Mouse (Mus musculus) CH12.LX (cell line): ENCODE measurements around the gene Arl14. TPM values are rescaled to one million over a fixed set of nuclear protein-coding genes. Genes with fewer than 3 reads are reported as not detected.
A peak's percentile ranks its signal among the peaks of the same experiment; 100 is the strongest.

ENCODE experiments used
- DNase-seq: peaks from one replicate; pipeline ENCODE4 v3.0.0-alpha.2; 2013; ENCODE audit errors: extremely low read depth
- H3K27ac ChIP-seq: 2 replicates; pipeline ENCODE4 v1.5.1; 2012; ENCODE audit warnings: low read depth, mild to moderate bottlenecking, control low read depth, moderate library complexity; ENCODE audit not compliant: insufficient read depth
- H3K27me3 ChIP-seq: replicated peaks from 2 replicates; pipeline ENCODE3; 2012; ENCODE audit warnings: inconsistent platforms
- H3K36me3 ChIP-seq, 2 experiments: replicated peaks in 1 of 2; 2 replicates each; pipeline versions ENCODE3 to v1.6.1; 2012; ENCODE audit warnings: inconsistent platforms in 1 of 2, low read length in 1 of 2, mild to moderate bottlenecking in 1 of 2, mixed read lengths in 1 of 2, moderate library complexity in 1 of 2; ENCODE audit not compliant: control insufficient read depth in 1 of 2, insufficient read depth in 1 of 2
- H3K4me1 ChIP-seq, 2 experiments: 2 replicates each; pipeline ENCODE4 v1.6.1; 2012; ENCODE audit warnings: inconsistent platforms in 1 of 2, moderate library complexity in 1 of 2; ENCODE audit not compliant: insufficient read depth in 2 of 2, control insufficient read depth in 1 of 2
- H3K4me2 ChIP-seq: 2 replicates; pipeline ENCODE4 v1.6.1; 2012; ENCODE audit warnings: low read depth, mild to moderate bottlenecking, control low read depth; ENCODE audit not compliant: poor library complexity, insufficient read depth, severe bottlenecking
- H3K4me3 ChIP-seq, 3 experiments: fragments of 150-350 bp in 1 of 3; sonication (generic) in 1 of 3; replicated peaks in 1 of 3; 2 replicates each; pipeline versions ENCODE3 to v1.5.1; 2011 to 2012; ENCODE audit warnings: low read depth in 2 of 3, low read length in 2 of 3, mild to moderate bottlenecking in 2 of 3, moderate library complexity in 2 of 3, control low read depth in 1 of 3, improper control_type of control experiment in 1 of 3, inconsistent platforms in 1 of 3, mixed read lengths in 1 of 3; ENCODE audit not compliant: poor library complexity in 1 of 3
- H3K79me2 ChIP-seq: replicated peaks from 2 replicates; pipeline ENCODE4 v1.6.1; 2012; ENCODE audit warnings: mild to moderate bottlenecking, moderate library complexity; ENCODE audit not compliant: control insufficient read depth, poor library complexity, insufficient read depth, severe bottlenecking; ENCODE audit errors: extremely low read depth
- H3K9ac ChIP-seq: 2 replicates; pipeline ENCODE4 v1.6.1; 2012; ENCODE audit warnings: low read depth, mild to moderate bottlenecking, control low read depth, moderate library complexity; ENCODE audit not compliant: insufficient read depth
- H3K9me3 ChIP-seq: replicated peaks from 2 replicates; pipeline ENCODE3; 2012; ENCODE audit warnings: low read length, inconsistent platforms, mixed read lengths
- E2F4 ChIP-seq: IDR thresholded peaks from 2 replicates; pipeline ENCODE4 v1.6.1; 2011; ENCODE audit warnings: low read depth, low read length, improper control_type of control experiment; ENCODE audit not compliant: insufficient replicate concordance
- EP300 ChIP-seq: IDR thresholded peaks from 2 replicates; pipeline ENCODE4 v1.6.1; 2011; ENCODE audit warnings: low read length, improper control_type of control experiment
- ETS1 ChIP-seq: conservative IDR thresholded peaks from 2 replicates; pipeline ENCODE4 v1.6.1; 2012; ENCODE audit warnings: low read depth, mild to moderate bottlenecking, inconsistent platforms, low read length, improper control_type of control experiment, moderate library complexity
- JUN ChIP-seq: IDR thresholded peaks from 2 replicates; pipeline ENCODE4 v1.6.1; 2011; ENCODE audit warnings: low read depth, mild to moderate bottlenecking, low read length, improper control_type of control experiment, moderate library complexity; ENCODE audit not compliant: insufficient read depth
- KAT2A ChIP-seq: IDR thresholded peaks from 2 replicates; pipeline ENCODE4 v1.6.1; 2012; ENCODE audit warnings: low read length, improper control_type of control experiment, inconsistent platforms; ENCODE audit not compliant: insufficient replicate concordance
- MAFK ChIP-seq: IDR thresholded peaks from 2 replicates; pipeline ENCODE4 v1.6.1; 2011; ENCODE audit warnings: low read length, improper control_type of control experiment; ENCODE audit not compliant: insufficient replicate concordance
- MAZ ChIP-seq: IDR thresholded peaks from 2 replicates; pipeline ENCODE4 v1.6.1; 2012; ENCODE audit warnings: low read depth, mild to moderate bottlenecking, inconsistent platforms, low read length, improper control_type of control experiment, moderate library complexity
- MEF2A ChIP-seq: IDR thresholded peaks from 2 replicates; pipeline ENCODE4 v1.6.1; 2014; ENCODE audit warnings: low read depth, mild to moderate bottlenecking, inconsistent platforms, low read length, improper control_type of control experiment, borderline replicate concordance
- MXI1 ChIP-seq: IDR thresholded peaks from 2 replicates; pipeline ENCODE4 v1.6.1; 2011; ENCODE audit warnings: mild to moderate bottlenecking, low read depth, low read length, improper control_type of control experiment
- RAD21 ChIP-seq: IDR thresholded peaks from 2 replicates; pipeline ENCODE4 v1.6.1; 2011; ENCODE audit warnings: low read depth, mild to moderate bottlenecking, low read length, improper control_type of control experiment, moderate library complexity
- RCOR1 ChIP-seq: conservative IDR thresholded peaks from 2 replicates; pipeline ENCODE4 v1.6.1; 2012; ENCODE audit warnings: low read depth, mild to moderate bottlenecking, inconsistent platforms, low read length, improper control_type of control experiment
- SMC3 ChIP-seq: IDR thresholded peaks from 2 replicates; pipeline ENCODE4 v1.6.1; 2011; ENCODE audit warnings: low read depth, low read length, improper control_type of control experiment
- TBP ChIP-seq: conservative IDR thresholded peaks from 2 replicates; pipeline ENCODE4 v1.6.1; 2011; ENCODE audit warnings: low read depth, low read length, improper control_type of control experiment
- TCF12 ChIP-seq: IDR thresholded peaks from 2 replicates; pipeline ENCODE4 v1.6.1; 2014; ENCODE audit warnings: low read depth, mild to moderate bottlenecking, inconsistent platforms, low read length, improper control_type of control experiment
- UBTF ChIP-seq: IDR thresholded peaks from 2 replicates; pipeline ENCODE4 v1.6.1; 2012; ENCODE audit warnings: low read depth, mild to moderate bottlenecking, inconsistent platforms, low read length, improper control_type of control experiment, moderate library complexity
- USF2 ChIP-seq: conservative IDR thresholded peaks from 2 replicates; pipeline ENCODE4 v1.6.1; 2011; ENCODE audit warnings: low read depth, low read length, improper control_type of control experiment
- ZC3H11A ChIP-seq: IDR thresholded peaks from 2 replicates; pipeline ENCODE4 v1.6.1; 2012; ENCODE audit warnings: low read depth, mild to moderate bottlenecking, inconsistent platforms, low read length, improper control_type of control experiment
- ZNF384 ChIP-seq: IDR thresholded peaks from 2 replicates; pipeline ENCODE4 v1.6.1; 2012; ENCODE audit warnings: low read depth, low read length, improper control_type of control experiment, inconsistent platforms
- dilution Hi-C: fragments of 300-500 bp; cut with MboI; formaldehyde crosslinking; loops from 2 replicates; pipeline ENCODE4 v1.14.3; 2020; ENCODE audit warnings: low sequenced_read_pairs; ENCODE audit not compliant: extremely low pct_unique_long_range_greater_than_20kb, extremely low pct_ligation_motif_present
- in situ Hi-C: fragments of 300-500 bp; cut with MboI; formaldehyde crosslinking; loops from 3 replicates; pipeline ENCODE4 v1.14.3; 2019; ENCODE audit warnings: low sequenced_read_pairs, low pct_ligation_motif_present, low pct_unique_long_range_greater_than_20kb, mixed read lengths
- polyA plus RNA-seq: library from polyadenylated mRNA; unstranded; fragments of >175 nt; gene quantifications from 2 replicates; pipeline ENCODE4 v1.2.1, GENCODE M21; 2012; ENCODE audit warnings: low read depth; ENCODE audit not compliant: insufficient read length
- total RNA-seq, 2 experiments: library from RNA; depleted of rRNA; stranded (reverse); fragments of 300-350 nt in 1 of 2; fragments of >200 nt in 1 of 2; gene quantifications; 2 replicates each; pipeline ENCODE4 v1.2.3; 2012 to 2014

Arl14 gene
- total and polyA plus RNA-seq, 3 experiments: not detected

- H3K4me2 ChIP-seq: peak overlapping the region; percentile 73
- H3K27me3 ChIP-seq: no peaks in the 10 kb centered on the region
- no peaks in the 10 kb centered on the region for H3K79me2 ChIP-seq
- in situ Hi-C loops: no loop called here
- no peak for TF ChIP-seq UBTF
- peak; percentile 9; the same call in 1 of the 2 replicates for TF ChIP-seq MAFK
- no peak for TF ChIP-seq ETS1
- dilution Hi-C loops: no loop called here
- H3K4me1 ChIP-seq: peaks cover 9 to 25% of the 10 kb centered on the region in 2 experiments
- no peak overlapping the region for H3K9ac ChIP-seq
- no peak for DNase-seq
- H3K27ac ChIP-seq: no peak overlapping the region
- H3K9me3 ChIP-seq: peaks cover 3% of the 10 kb centered on the region
- no peak overlapping the region for H3K4me3 ChIP-seq
- no peaks in the 10 kb centered on the region for H3K36me3 ChIP-seq
Observed at GRCm38 (mm10) chr3:69205266-69206054, 16.8 kb upstream of the Arl14 start.

DNA sequence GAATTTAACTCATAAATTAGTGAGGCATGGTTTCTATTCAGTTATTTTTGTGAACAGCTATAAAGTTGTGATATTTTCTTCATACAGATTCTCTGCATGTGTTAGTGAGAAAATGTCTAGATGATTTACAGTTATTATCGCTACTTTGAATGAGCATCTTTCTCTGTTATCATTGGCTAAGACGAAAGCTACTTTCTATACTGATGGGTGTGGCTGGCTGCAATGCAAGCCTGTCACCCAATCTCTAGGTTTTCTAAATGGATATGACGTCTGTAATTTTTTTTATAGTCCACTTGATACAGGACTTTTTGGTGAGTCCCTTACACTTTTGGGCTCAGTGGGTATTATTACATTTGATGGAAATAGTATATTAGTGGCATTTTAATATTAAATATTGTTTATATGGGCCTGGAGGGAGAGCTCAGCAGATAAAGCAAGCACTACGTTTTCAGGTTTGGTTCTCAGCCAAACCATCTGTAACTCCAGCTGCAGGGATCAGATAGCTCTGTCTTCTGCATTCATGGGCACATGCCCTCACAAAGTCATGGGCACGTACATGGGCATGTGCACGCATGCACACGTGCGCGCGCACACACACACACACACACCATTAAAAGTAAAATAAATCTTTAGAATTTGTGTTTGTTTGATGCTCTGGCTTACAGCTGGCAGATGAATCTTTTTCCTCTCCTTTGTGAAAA lies 15.9 kb upstream of the Arl14 start:
- no peak for DNase-seq
- H3K36me3 ChIP-seq: no peaks in the 10 kb centered on the region
- TF ChIP-seq USF2 (no peak), RCOR1 (no peak), ZNF384 (no peak), MAFK (no peak), E2F4 (no peak), SMC3 (no peak), TBP (no peak), MAZ (no peak), MEF2A (no peak), RAD21 (no peak), MXI1 (no peak), ZC3H11A (no peak), TCF12 (no peak), EP300 (no peak), KAT2A (no peak), JUN (no peak)
- no peak overlapping the region for H3K4me3 ChIP-seq
- H3K27me3 ChIP-seq: no peaks in the 10 kb centered on the region
- no peak overlapping the region for H3K27ac ChIP-seq
- no peak overlapping the region for H3K9ac ChIP-seq
- H3K79me2 ChIP-seq: no peaks in the 10 kb centered on the region
- H3K4me1 ChIP-seq: peaks cover 9 to 17% of the 10 kb centered on the region in 2 experiments
- in situ Hi-C loops (no loop called here), dilution Hi-C loops (no loop called here)
- no peak overlapping the region for H3K4me2 ChIP-seq
- peaks cover 3% of the 10 kb centered on the region for H3K9me3 ChIP-seq
